Mouse (Mus musculus) liver, embryonic 11.5 days (tissue): ENCODE measurements around the gene Slc20a1. TPM values are rescaled to one million over a fixed set of nuclear protein-coding genes. Genes with fewer than 3 reads are reported as not detected.

Experiments used
- ATAC-seq: fragments of 200-750 bp; cut with Nextera tagmentation; replicated peaks from 2 replicates; pipeline ENCODE4 v1.8.0; 2017; ENCODE audit warnings: moderate number of reproducible peaks, mild to moderate bottlenecking, moderate TSS enrichment, moderate library complexity; ENCODE audit not compliant: low FRiP score
- DNase-seq: peaks from one replicate; pipeline ENCODE4 v3.0.0-alpha.2; 2017; ENCODE audit warnings: low spot score
- H3K27ac ChIP-seq: fragments of 300-500 bp; sonication (generic); 2 replicates; pipeline ENCODE4 v1.5.1; 2014; ENCODE audit warnings: mild to moderate bottlenecking, low read depth, low read length, control low read depth
- H3K27me3 ChIP-seq: fragments of 300-500 bp; sonication (generic); replicated peaks from 2 replicates; pipeline ENCODE4 v1.6.1; 2014; ENCODE audit warnings: low read length, mixed read lengths; ENCODE audit not compliant: control insufficient read depth, insufficient read depth
- H3K36me3 ChIP-seq: fragments of 300-500 bp; sonication (generic); 2 replicates; pipeline ENCODE4 v1.6.1; 2014; ENCODE audit warnings: mild to moderate bottlenecking, low read length, moderate library complexity, mixed read lengths; ENCODE audit not compliant: control insufficient read depth, insufficient read depth
- H3K4me1 ChIP-seq: fragments of 300-500 bp; sonication (generic); replicated peaks from 2 replicates; pipeline ENCODE4 v1.6.1; 2014; ENCODE audit warnings: low read length, mixed read lengths; ENCODE audit not compliant: control insufficient read depth, insufficient read depth
- H3K4me2 ChIP-seq: fragments of 300-500 bp; sonication (generic); 2 replicates; pipeline ENCODE4 v1.6.1; 2014; ENCODE audit warnings: mild to moderate bottlenecking, control low read depth, moderate library complexity
- H3K4me3 ChIP-seq: fragments of 300-500 bp; sonication (generic); 2 replicates; pipeline ENCODE4 v1.5.1; 2014; ENCODE audit warnings: low read depth, low read length, control low read depth
- H3K9ac ChIP-seq: fragments of 300-500 bp; sonication (generic); 2 replicates; pipeline ENCODE4 v1.6.1; 2014; ENCODE audit warnings: low read depth, low read length, control low read depth
- H3K9me3 ChIP-seq: fragments of 300-500 bp; sonication (generic); 2 replicates; pipeline ENCODE4 v1.6.1; 2016; ENCODE audit warnings: low read length, inconsistent platforms, mixed read lengths; ENCODE audit not compliant: control insufficient read depth
- WGBS: fragments of 180-500 bp; shearing (Covaris S2); extraction: QIAGEN DNeasy Blood & Tissue Kit; methylation state at CpG from one replicate; pipeline ENCODE4 v1.1.7; 2014; 5-methylcytosine and 5-hydroxymethylcytosine counted together
- polyA plus RNA-seq: library from polyadenylated mRNA; unstranded; fragments of >200 nt; fragmentation: Nextera tagmentation; extraction: Ambion mirVana; gene quantifications from 2 replicates; pipeline ENCODE4 v1.2.1, GENCODE M21; 2014

Gene Slc20a1
- polyA plus RNA-seq, 1 experiment from 2014 or later, result 71.8 TPM

- WGBS, result 88% methylated on average over 7 of the region's 7 CpGs
- ATAC-seq (no peak), DNase-seq (no peak)
- H3K4me1 ChIP-seq, result peaks cover 2% of the 10 kb centered on the region; the same call in 1 of the 2 replicates
- no peaks in the 10 kb centered on the region for H3K27me3 ChIP-seq
- H3K4me3 ChIP-seq, result no peak overlapping the region
- H3K9me3 ChIP-seq, result no peaks in the 10 kb centered on the region
- H3K36me3 ChIP-seq, result no peaks in the 10 kb centered on the region
- no peak overlapping the region for H3K27ac ChIP-seq
- H3K4me2 ChIP-seq, result no peak overlapping the region
- H3K9ac ChIP-seq, result no peak overlapping the region
These were observed 49.1 kb downstream of the Slc20a1 start for GRCm38 (mm10) chr2:129247707-129248121.

GRCm38 (mm10) chr2:129249321-129249720 is 50.8 kb downstream of the Slc20a1 start:
- ATAC-seq (no peak), DNase-seq (no peak)
- Histone ChIP-seq H3K4me1 (no peaks in the 10 kb centered on the region), H3K36me3 (no peaks in the 10 kb centered on the region), H3K9ac (no peak overlapping the region), H3K27ac (no peak overlapping the region), H3K27me3 (no peaks in the 10 kb centered on the region), H3K4me3 (no peak overlapping the region), H3K9me3 (no peaks in the 10 kb centered on the region), H3K4me2 (no peak overlapping the region)
- 73% methylated on average over 1 of the region's 1 CpGs for WGBS

GRCm38 (mm10) chr2:129252836-129253630 is 54.5 kb downstream of the Slc20a1 start:
- Histone ChIP-seq H3K4me1 (no peaks in the 10 kb centered on the region), H3K9me3 (no peaks in the 10 kb centered on the region), H3K9ac (no peak overlapping the region), H3K4me2 (no peak overlapping the region), H3K27me3 (0 out of 2 replicates have a peak, but pooled peaks cover under 1% of the 10 kb centered on the region), H3K36me3 (no peaks in the 10 kb centered on the region), H3K4me3 (no peak overlapping the region), H3K27ac (no peak overlapping the region)
- no peak for DNase-seq
- WGBS, result 85% methylated on average over 19 of the region's 19 CpGs
- ATAC-seq, result no peak

- H3K9me3 ChIP-seq, result no peaks in the 10 kb centered on the region
- no peak for ATAC-seq
- no peak overlapping the region for H3K9ac ChIP-seq
- 0 out of 2 replicates have a peak, but pooled peaks cover 2% of the 10 kb centered on the region for H3K27me3 ChIP-seq
- H3K4me1 ChIP-seq, result no peaks in the 10 kb centered on the region
- WGBS, result 75% methylated on average over 2 of the region's 2 CpGs
- no peak for DNase-seq
- H3K4me2 ChIP-seq, result no peak overlapping the region
- no peak overlapping the region for H3K27ac ChIP-seq
- H3K4me3 ChIP-seq, result no peak overlapping the region
- no peaks in the 10 kb centered on the region for H3K36me3 ChIP-seq
These were observed 55.0 kb downstream of the Slc20a1 start for GRCm38 (mm10) chr2:129253631-129253970.

GRCm38 (mm10) chr2:129254076-129254475 is 55.5 kb downstream of the Slc20a1 start:
- ATAC-seq (no peak), DNase-seq (no peak)
- no peak overlapping the region for H3K27ac ChIP-seq
- no peak overlapping the region for H3K4me3 ChIP-seq
- 70% methylated on average over 2 of the region's 2 CpGs for WGBS
- no peaks in the 10 kb centered on the region for H3K9me3 ChIP-seq
- no peak overlapping the region for H3K4me2 ChIP-seq
- no peak overlapping the region for H3K9ac ChIP-seq
- no peaks in the 10 kb centered on the region for H3K4me1 ChIP-seq
- H3K36me3 ChIP-seq, result no peaks in the 10 kb centered on the region
- H3K27me3 ChIP-seq, result 0 out of 2 replicates have a peak, but pooled peaks cover 2% of the 10 kb centered on the region

GRCm38 (mm10) chr2:129256006-129256405 is 57.4 kb downstream of the Slc20a1 start:
- 79% methylated on average over 4 of the region's 4 CpGs for WGBS
- Histone ChIP-seq H3K4me2 (no peak overlapping the region), H3K4me3 (no peak overlapping the region), H3K36me3 (no peaks in the 10 kb centered on the region), H3K9me3 (no peaks in the 10 kb centered on the region), H3K27ac (no peak overlapping the region), H3K9ac (no peak overlapping the region), H3K27me3 (0 out of 2 replicates have a peak, but pooled peaks cover 2% of the 10 kb centered on the region), H3K4me1 (no peaks in the 10 kb centered on the region)
- no peak for DNase-seq
- ATAC-seq, result no peak

- H3K36me3 ChIP-seq, result no peaks in the 10 kb centered on the region
- ATAC-seq (no peak), DNase-seq (no peak)
- H3K27me3 ChIP-seq, result 0 out of 2 replicates have a peak, but pooled peaks cover 2% of the 10 kb centered on the region
- no peak overlapping the region for H3K4me3 ChIP-seq
- WGBS, result 90% methylated on average over 3 of the region's 3 CpGs
- H3K27ac ChIP-seq, result no peak overlapping the region
- H3K4me2 ChIP-seq, result no peak overlapping the region
- no peak overlapping the region for H3K9ac ChIP-seq
- no peaks in the 10 kb centered on the region for H3K9me3 ChIP-seq
- H3K4me1 ChIP-seq, result no peaks in the 10 kb centered on the region
These were observed 59.5 kb downstream of the Slc20a1 start for GRCm38 (mm10) chr2:129258056-129258455.

- H3K4me1 ChIP-seq, result no peaks in the 10 kb centered on the region
- ATAC-seq, result peak; percentile 52
- H3K27ac ChIP-seq, result no peak overlapping the region
These were observed 60.1 kb downstream of the Slc20a1 start for GRCm38 (mm10) chr2:129258475-129259211.

More at GRCm38 (mm10) chr2:129258475-129259211, 60.1 kb downstream of the Slc20a1 start:
- 43% methylated on average over 7 of the region's 7 CpGs for WGBS
- H3K4me2 ChIP-seq, result no peak overlapping the region
- no peak for DNase-seq
- H3K27me3 ChIP-seq, result 0 out of 2 replicates have a peak, but pooled peaks cover 2% of the 10 kb centered on the region
- no peaks in the 10 kb centered on the region for H3K9me3 ChIP-seq
- H3K9ac ChIP-seq, result no peak overlapping the region
- no peak overlapping the region for H3K4me3 ChIP-seq
- no peaks in the 10 kb centered on the region for H3K36me3 ChIP-seq
